Mouse (Mus musculus) NIH3T3 (cell line): ENCODE measurements around the gene Raly.

ENCODE experiments used
- DNase-seq: peaks from one replicate; pipeline ENCODE4 v3.0.0-alpha.2; 2012; ENCODE audit warnings: low read depth

Gene Raly

DNA sequence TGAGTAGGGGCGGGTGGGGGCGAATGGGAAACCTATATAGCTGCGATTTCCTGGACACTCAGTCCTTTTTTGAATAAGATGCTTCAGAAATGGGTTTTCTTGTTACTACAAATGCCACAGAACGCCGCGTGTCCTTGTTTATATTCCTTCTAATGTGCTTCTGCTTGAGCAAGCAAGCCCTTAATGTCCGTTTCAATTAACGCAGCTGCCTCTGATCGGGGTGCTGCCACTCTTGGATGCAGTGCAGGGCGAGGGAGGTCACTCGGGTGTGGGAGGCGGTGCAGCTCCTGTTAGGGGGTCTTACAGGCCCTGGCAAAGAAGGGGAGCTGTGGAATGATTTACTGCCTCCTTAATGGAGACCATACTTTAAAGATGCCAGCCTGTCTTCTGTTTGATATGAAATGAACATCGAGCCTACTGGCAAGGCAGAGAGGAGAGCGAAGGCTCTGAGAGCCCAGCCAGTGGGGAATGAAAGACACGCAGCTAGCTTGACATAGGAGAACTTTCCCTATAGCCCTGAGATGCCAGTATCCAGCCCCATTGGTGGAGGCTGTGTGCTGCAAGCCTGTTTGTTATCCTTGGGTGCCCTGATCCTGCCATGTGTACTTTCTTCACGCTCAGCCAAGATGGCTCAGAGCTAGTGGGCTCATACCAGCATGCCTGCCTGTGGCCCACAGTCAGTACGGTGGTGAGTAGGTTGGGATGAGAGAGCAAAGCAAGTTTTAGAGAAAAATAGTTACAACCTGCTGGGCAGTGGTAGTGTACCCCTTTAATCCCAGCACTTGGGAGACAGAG is 7.8 kb upstream of the Raly start:
- DNase-seq, result no peak

- DNase-seq, result peak; percentile 80
Observed at GRCm38 (mm10) chr2:154785284-154785683, 5.6 kb upstream of the Raly start.

- no peak for DNase-seq
Observed at GRCm38 (mm10) chr2:154786187-154786586, 4.7 kb upstream of the Raly start.

- no peak for DNase-seq
Observed at GRCm38 (mm10) chr2:154786776-154787175, 4.1 kb upstream of the Raly start.

- no peak for DNase-seq
Observed at GRCm38 (mm10) chr2:154789381-154789780, 1.5 kb upstream of the Raly start.

DNA sequence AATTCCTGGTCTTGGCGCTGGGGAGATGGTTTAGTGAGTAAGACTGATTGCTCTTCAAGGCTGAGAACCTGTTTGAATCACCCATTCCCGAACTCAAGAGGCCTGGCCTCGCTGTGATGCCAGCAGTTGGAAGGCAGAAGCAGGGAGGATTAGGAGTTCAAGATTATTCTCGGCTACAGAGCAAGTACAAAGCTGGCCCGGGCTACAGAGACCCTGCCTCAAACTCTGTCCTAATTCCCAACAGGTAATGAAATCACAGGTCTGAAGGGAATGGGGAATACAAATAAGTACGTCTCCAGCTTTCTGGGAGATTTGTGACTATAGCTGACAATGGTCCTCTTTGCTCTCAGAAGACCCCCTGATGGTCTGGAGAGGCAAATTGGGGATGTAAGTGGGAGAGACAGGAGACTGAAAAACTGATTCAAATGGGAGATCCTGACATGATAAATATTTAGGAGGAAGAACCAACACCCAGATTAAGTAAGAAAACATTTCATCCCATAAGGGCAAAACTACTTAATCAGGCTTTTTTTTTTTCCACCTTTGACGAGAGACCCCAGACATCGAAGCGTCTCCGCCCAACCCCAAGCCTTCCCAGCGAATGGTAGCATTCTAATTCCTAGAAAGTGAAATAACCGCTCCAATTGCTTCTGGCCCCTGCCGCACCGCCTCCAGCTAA is 780 bp upstream of the Raly start:
- peak; percentile 27 for DNase-seq

DNA sequence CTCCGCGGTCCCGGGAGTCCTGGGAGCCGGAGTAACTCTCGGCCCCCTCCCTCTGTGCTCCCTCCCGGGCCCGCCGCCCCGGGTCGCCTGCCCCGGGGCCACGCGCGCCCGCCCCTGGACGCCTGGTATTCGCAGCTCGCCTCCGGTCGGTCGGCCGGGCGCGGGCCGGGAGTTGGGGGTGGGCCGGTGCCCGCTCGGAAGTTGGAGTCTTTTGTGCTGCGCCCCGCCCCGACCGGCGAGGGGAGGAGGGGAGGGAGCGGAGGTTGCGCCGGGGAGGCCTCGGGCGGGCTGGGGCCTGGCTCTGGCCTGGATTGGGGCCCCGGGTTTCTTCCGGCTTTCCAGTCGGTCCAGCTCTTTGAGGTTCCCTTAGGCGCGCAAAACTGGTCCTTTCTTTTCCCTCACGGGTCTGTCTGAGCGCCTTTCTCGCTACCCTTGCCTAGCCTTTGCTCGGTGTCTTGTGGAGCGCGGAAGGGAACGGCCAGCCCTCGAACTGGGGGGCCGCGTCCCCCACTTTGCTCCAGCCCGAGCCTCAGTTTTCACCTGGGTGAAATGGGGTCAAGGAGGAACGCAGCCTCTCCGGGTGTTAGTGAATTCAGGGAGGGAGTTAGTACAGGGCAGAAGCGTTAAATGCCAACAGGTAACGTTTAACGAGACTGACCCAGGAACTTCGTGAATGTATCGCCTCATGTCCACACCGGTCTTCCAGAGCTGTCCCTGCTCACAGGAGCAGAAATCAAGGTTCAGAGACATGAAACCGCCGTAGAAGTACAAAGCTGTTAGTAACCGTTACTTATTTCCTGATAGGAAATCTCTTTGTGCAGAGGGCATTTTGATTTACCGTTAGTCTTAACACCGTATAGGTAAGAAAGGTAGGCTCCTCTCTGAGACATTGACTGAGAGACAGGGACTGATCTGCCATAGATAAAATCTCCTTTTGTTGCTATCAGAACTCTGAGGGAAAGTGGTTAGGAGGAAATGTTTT is 1.1 kb downstream of the Raly start:
- peak; percentile 83 for DNase-seq

GRCm38 (mm10) chr2:154803372-154803771 is 12.5 kb downstream of the Raly start:
- DNase-seq, result peak; percentile 54

DNA sequence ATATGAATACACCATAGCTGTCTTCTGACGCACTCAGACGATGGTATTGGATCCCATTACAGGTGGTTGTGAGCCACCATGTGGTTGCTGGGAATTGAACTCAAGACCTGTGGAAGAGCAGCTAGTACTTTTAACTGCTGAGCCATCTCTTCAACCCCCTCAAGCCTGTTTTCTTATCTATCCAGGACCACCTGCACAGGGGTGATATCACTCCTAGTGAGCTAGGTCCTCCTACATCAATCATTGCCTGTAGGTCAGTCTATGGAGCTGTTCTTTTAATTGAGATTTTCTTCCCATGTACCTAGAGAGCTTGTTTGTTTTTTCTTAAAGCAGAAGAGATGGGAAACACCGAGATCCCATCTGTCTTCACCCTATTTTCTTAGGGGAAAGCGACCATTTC is 12.9 kb downstream of the Raly start:
- no peak for DNase-seq

DNA sequence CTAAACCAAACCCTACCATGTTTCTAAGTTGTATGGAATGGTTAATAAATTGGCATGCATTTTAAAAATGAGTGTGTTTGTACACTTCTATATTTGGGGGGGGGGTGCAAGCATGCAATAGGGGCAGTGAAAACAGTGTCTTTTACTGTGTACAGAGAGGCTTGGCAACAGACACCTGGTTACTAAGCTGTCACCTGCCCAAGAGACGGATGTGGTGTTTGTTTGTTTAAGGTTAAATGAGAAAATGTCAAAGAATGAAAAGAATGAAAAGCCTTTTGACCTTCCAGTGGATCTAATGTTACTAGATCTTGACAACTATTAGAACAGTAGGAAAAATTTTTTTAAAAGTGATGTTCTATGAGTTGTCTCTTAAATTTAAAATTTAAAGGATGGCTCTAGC is 16.8 kb downstream of the Raly start:
- no peak for DNase-seq

DNA sequence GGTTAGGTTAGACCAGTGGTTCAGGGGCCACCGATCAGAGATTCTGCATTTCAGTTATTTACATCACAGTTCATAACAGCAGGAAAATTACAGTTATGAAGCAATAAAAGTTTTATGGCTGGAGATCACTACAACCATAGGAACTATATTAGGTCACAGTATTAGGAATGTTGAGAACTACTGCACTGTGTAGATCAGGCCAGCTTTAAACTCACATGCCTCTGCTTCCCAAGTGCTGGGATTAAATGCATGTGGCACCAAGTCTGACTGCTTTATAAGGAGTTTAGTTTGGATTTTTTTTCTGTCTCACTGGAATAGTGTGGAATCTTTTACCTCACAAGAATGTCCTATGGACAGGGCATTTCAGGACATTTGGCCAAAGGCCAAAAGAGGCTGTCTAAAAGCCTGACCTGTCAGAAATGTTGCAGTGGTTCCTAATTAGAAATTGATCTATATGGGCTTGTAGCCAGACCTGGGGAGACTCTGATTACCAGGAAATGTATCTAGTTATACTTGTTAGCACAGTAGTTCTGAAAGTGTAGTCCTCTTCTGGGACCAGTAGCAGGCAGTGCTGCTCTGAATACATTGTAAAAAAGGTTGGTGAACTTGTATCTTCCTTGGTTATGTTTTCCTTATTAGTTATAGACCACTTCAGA is 18.3 kb downstream of the Raly start:
- peak; percentile 65 for DNase-seq

- peak; percentile 40 for DNase-seq
Observed at GRCm38 (mm10) chr2:154810821-154811220, 19.9 kb downstream of the Raly start.

- DNase-seq, result peak; percentile 54
Observed at GRCm38 (mm10) chr2:154813426-154813825, 22.5 kb downstream of the Raly start.

DNA sequence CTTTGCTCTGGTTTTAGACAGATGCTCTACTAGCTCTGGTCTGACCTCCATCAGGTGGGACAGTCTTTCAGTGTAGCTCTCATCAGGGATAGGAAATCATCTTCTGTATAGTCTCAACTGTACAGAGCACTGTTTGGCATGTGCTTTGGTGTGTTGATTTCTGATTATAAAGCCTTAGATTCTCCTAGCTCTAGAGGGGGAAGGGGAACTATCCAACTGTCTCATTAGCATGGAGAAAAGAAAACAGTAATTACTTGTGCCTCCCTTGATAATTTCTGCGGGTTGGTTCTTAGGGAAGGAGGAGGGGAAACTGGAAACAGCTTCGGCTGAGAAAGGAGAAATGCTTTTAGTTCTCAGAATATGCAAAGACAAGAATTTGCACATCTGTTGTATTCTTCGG is 26.2 kb downstream of the Raly start:
- DNase-seq, result no peak

- peak; percentile 54 for DNase-seq
Observed at GRCm38 (mm10) chr2:154817788-154818187, 26.9 kb downstream of the Raly start.

GRCm38 (mm10) chr2:154818599-154818998 is 27.7 kb downstream of the Raly start:
- DNase-seq, result peak; percentile 16

- DNase-seq, result no peak
Observed at GRCm38 (mm10) chr2:154820346-154820745, 29.4 kb downstream of the Raly start.

- no peak for DNase-seq
Observed at GRCm38 (mm10) chr2:154826054-154826538, 35.2 kb downstream of the Raly start.

DNA sequence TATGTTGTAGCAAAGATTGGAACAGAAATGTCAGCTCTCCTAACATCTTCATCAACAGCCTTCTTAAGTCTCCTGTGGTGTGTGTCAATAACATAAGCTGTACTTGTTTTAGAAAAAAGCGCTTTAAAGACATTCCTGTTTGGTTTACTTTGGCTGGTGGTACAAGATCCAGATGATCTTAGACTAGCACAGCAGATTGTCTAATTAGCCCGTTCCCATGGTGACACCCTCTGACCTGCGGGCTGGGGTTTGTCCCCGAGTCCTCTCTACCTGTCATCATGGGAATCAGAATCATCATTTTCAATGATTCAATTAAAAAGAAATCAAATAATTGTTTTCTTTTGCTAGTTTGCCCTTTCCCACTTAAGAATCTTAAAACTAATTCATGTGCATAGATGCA is 36.6 kb downstream of the Raly start:
- no peak for DNase-seq

GRCm38 (mm10) chr2:154832471-154832870 is 41.6 kb downstream of the Raly start:
- no peak for DNase-seq

DNA sequence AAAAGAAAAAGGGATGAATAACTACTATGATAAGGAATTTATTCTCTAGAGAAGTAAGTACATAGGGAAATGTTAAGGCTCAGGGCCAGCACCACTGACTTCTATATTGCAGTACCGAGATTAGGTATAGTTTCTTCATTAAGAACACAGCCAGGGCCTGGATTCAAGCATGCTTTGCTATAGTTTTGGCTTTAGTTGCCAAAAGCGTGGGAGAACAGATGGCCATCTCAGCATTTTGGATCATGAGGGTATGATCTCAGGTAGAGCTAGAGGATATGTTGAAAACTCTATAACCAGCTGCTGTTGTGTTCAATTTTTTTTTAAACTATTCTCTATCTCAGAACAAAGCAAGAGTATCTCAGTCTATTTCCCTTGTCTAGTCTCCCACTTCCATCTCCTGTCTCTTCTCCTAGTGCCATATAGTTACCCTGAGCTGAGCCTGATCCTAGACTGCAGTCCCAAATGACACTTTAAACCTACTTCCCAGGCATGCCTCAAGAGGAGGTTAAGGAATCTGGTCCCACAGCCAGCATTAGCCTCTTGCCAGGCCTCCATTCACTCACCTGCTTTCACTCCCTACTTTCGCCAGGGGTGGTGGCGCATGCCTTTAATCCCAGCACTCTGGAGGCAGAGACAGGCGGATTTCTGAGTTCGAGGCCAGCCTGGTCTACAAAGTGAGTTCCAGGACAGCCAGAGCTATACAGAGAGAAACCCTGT is 43.4 kb downstream of the Raly start:
- DNase-seq, result no peak
